Mouse (Mus musculus): ENCODE data around the gene Acot10.
"Not testable (repeated sequence)": the region's sequence is repeated elsewhere in the genome, so short reads cannot be mapped to it uniquely, and the experiment has no call there.

Gene Acot10

DNA sequence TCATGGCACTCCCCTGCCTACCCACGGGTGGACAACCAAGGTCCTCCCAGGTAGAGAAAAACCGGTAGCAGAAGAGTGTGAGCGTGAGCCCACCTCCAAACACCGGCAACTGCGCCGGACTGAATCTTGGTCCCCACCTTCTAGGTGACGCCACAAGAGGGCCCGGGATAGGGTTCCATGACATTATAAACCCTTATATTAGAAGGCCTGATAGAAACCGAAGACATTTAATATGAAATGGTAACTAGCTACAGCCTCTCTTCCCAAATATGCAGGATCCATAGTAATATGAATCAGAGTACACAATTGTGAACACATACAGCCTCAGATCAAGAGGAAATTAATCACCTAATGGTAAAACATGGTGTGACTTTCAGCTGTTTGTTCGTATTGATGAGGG is at the start of gene Acot10:
TSS of gene Acot10 (minus strand) at position 101 of the 400 bp plus-strand sequence.
- DNase-seq (ENCODE audit: low spot score in 2 of 2), result no peak

DNA sequence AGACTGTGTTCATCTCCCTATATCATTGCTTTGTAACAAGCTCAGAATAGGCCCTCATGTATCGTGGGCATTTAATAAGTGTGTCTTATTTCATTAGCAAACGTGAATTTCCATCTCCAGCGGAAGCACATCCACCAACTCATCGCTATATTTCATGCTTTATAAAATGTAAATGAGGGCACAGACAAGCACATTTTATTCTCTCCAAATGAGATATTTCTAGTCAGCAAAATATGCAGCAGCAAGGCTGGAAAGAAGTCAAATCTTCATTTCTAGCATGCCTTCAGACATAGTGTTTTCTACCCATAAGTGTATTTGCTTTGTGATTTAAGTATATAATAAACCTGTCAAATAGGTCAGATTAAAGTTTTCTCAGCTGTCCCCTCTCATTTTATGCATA is 45.3 kb upstream of the Acot10 start:
- no peak for DNase-seq (ENCODE audit: low spot score in 2 of 2)

DNA sequence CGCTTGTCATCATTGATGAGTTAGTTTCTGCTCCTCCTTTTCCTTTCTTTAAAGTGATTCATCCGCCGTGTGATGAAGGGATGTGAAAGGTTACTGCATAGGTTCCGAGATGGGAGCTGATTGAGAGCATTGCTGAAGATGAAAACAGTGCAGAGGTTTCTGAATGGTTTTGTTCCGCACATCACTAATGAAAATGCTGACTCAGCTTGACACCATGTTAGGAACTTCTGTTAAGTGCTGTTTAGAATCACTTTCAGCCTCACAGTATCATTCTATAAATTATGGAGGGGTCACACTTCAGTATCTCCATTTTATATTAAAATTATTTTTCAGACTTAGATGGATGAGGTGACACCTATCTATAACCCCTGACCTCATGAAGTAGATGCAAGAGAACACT is 29.7 kb upstream of the Acot10 start:
- no peak for DNase-seq (ENCODE audit: low spot score in 2 of 2)

DNA sequence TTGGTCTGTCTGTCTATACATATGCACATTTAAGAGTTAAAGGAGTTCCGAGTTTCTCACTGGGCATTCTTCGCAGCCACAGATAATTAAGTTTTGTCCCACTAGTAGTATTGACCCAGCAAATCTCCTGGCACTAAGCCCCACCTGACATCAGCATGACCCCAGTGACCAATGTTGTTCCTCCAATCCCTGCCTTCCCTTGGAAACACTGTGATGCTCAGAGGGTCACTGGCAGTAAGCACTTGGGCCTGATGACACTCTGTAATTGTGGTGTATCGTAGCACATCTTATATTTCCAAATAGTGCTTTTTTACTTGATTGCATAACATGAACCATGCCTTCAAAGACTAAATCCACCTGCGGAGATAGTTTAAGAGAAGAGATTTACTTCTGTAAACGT is 17.6 kb upstream of the Acot10 start:
- no peak for DNase-seq (ENCODE audit: low spot score in 2 of 2)

DNA sequence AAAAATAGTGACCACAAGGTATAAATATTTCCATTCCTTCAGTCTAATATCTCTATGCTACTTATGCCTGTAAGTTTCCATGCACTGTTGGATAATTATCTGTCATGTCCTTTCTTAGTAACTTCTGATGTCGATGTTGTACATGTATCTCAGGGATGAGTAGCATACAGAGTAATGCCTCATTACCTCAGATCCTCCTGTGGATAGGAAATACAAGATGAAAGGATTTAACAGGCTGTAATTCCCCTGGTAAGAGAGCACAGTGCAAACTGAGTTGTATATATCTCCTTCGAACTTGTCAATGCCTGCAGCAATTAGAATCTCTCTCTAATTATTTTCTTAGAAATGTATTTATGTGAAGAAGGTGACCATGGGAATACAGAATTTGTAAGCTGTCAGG is 16.2 kb upstream of the Acot10 start:
- DNase-seq (ENCODE audit: low spot score in 2 of 2), result no peak

DNA sequence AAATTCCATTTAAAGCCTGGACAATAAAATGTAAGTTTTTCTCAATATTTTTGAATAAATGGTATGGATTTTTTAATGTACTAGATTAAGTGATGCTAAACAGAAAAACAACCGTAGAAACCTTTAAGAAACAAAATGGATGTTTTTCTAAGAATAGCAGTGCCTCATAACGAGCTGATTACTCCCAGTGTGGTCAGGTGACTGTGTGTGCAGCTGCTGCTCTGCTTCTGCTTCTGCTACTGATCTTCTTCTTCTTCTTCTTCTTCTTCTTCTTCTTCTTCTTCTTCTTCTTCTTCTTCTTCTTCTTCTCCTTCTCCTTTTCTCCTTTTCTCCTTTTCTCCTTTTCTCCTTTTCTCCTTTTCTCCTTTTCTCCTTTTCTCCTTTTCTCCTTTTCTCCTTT is 3.0 kb upstream of the Acot10 start:
- not testable (repeated sequence) for DNase-seq (ENCODE audit: low spot score in 2 of 2)

DNA sequence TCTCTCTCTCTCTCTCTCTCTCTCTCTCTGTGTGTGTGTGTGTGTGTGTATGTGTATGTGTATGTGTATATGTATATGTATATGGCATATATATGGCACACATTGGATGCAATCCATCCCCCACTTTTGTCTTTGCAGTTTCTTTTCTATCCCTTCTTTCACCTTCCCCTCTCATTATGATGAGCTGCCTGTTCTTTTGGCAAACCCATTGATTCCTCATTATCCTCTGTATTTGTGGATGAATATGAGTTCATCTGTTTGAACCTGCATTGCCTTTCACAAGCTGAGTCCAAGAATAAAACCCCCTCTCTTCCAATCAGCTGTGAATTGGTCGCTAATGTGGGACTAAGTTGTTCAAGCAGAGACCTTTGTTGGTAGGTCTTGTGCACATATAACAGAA is 1.4 kb upstream of the Acot10 start:
- no peak for DNase-seq (ENCODE audit: low spot score in 2 of 2)

DNA sequence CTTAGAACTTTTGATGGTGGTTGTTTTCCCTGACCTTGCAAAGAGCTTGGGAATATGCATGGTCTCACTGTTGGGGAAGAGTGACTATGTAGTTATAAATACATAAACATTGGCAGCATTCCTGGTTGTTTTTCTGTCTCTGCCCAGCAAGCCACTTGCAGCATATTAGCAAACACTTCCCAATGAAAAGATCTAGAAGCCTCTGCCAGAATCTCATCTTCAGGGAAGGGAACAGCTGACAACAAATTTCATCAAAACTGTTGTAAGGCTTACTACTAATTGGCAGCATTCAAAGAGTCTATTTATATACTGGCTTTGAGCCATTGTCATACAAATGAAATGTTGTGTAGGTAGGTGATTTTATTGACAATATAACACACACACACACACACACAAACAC is 800 bp upstream of the Acot10 start:
- DNase-seq (ENCODE audit: low spot score in 2 of 2), result no peak

DNA sequence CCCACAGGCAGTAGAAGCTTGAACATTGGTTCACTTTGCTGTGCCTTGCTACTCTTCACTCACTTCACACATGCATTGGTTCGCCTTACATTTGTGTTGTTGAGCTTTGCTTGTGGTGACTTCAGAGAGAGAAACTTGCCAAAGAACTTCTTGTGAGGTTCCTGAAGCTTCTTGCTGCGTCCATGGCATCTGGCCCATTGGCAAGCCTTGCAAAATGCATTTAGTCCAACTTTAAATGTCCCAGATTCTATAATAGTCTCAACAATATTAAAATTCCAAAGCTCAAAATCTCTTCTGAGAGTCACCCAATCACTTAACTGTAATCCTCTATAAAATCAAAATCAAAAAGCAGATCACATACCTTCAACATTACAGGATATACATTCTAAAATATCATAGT is 6.3 kb downstream of the Acot10 start:
- DNase-seq (ENCODE audit: low spot score in 2 of 2), result no peak

DNA sequence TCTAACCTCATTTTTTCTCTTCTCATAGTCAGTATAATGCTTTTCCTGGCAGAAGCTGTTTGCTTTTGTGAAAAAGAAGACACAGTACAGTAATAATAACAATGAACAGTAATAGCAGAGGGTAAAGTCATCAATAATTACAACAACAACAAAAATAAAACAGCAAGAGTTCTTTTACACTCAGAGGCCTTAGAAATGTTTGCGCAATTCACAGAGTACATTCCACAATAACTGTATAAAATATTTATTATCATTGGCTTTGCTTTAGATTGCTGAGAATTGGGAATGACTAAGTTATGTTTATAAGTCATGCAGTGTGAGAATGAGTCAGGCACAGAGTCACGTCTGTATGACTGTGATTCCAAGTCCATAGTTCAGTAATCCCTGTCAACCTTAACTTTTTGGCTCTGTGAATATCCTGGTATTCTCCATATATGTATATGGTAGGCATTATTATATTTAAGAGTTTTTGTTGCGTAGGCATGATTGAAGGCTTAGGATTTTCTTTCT is 23.6 kb downstream of the Acot10 start:
- DNase-seq (ENCODE audit: low spot score in 2 of 2), result no peak

DNA sequence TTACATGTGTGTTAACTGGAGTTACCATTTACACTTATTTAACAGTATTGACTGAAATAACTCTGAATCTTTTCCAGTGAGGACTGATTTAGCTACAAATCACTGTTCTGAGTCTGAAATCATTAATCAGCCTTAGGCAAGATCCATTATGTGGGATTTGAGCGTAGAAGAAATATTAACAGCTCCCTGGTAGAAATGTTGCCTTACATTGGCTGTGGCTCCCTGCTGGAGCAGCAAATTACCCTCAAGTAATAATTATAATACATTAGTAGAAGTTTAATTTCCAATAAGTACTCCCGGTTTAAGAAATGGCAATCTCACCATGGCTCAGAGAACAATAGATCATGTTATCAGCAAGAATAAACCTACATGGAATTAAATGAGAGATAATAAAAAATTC is 27.4 kb downstream of the Acot10 start:
- no peak for DNase-seq (ENCODE audit: low spot score in 2 of 2)

DNA sequence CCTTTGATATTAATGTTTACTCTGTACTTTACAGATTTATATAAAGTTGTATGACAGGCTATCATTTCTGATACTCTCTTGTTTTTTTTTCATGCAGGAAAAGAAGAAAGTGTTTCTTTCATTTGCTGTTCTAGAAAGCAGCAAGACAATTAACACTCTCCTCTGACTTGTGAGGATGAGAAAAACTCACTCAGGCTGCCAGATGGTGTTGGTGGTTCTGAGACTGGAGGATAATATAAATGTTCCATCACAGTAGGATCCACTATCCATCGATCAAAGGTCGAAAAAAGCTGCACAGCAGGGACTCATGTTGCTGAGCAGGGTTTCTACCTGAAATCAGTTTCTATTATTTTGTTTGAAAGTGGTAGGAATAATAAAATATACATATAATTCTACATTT is 32.0 kb downstream of the Acot10 start:
- no peak for DNase-seq (ENCODE audit: low spot score in 2 of 2)
